Mouse (Mus musculus) MN1 (cell line): Measurements from ENCODE around the gene Emilin1.
A peak's percentile ranks its signal among the peaks of the same experiment; 100 is the strongest.
"Not testable (repeated sequence)": the region's sequence is repeated elsewhere in the genome, so short reads cannot be mapped to it uniquely, and the experiment has no call there.

ENCODE experiments used
- DNase-seq: peaks from one replicate; pipeline ENCODE4 v3.0.0-alpha.2; 2016; ENCODE audit warnings: low spot score

Gene Emilin1

DNA sequence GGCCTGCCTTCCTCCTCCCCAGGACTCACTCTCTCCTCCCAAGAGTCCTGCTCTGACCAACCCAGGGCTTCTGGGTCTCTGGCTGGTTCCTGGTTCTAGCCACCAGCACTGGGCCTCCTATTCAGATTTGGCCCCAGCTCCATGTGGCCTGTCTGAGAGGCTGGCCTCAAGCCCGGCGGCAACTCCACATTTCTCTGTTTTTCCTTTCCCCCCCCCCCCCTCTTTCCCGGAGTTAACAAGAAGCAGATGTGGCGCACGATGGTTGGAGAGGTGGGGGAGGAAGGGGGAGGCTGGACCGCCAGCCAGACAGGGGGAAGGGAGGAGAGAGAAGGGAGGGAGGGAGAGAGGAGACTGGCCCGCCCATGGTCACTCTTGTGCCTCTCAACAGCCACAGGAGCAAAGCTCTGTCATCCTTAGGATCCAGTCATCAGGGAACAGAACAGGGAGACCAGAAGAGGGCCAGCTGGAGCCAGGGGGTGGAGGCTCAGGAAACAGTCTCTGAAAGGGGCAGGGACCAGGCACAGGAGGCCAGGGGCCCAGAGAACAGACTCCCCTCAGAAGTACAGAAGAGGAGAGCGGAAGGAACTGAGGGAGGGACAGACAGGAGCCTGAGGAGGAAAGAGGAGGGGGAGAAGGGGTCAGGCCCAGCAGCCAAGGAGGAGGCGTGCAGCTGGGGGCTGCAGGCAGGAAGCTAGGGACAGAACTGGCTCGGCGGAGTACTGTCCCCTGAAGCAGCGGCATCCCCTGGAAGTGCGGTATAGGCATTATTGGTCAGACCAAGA lies at the start of gene Emilin1:
TSS of gene Emilin1 (plus strand) at position 343 of the 782 bp plus-strand sequence.
- DNase-seq, result peak; percentile 85

DNA sequence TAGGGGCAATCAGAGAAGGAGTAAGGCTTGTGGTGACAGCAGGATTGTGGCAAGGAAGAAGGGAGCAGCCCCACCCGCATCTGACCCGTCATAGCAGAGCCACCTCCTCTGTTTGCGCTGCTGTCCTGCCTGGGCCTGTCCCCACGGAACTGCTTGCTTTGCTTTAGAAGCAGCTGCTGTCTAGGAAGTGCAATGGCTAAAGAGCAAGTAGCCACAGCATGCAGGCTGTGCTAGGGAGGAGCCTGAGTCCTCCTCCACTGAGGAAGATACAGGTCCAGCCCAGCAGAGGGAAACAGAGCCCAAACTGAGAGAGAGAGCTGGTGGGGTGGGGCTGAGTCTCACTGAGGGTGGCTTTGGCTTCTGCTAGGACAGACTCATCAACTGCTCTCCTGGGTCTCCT lies 49.4 kb upstream of the Emilin1 start:
- no peak for DNase-seq

DNA sequence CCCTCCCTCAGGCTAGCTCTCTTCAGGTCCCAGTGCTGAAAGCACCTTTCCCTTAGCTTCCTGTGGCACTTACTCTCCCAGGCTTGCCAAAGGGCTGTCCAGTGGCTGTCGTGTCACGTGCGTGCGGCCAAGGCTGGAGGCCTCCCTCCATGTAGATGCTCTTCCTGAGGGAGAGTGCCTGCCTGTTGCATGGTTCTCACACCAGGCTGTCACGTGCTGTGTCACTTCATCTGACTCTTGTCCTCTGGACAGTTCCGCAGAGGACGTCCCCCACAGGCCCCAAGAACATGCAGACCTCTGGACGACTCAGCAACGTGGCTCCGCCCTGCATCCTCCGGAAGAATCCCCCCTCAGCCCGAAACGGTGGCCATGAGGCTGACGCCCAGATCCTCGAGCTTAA lies 48.9 kb upstream of the Emilin1 start:
- no peak for DNase-seq

DNA sequence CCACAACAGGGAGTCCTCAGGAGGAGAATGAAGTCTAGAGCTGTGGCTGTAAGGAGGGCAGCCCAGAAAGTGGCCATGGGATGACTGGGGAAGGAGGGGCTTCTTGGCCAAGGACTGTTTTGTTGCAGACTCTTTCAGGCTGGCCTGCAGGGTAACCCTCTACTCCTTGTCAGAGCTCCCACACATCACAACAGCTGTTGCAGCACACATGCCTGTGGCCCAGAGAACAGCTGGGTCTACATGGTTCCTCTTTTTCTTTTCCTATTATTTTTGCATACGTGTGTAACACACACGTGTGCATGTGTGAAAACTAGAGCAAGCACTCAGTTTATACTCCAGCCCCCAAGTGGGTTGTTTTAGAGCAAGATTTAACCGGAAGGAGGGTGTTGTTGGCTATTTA lies 46.3 kb upstream of the Emilin1 start:
- no peak for DNase-seq

DNA sequence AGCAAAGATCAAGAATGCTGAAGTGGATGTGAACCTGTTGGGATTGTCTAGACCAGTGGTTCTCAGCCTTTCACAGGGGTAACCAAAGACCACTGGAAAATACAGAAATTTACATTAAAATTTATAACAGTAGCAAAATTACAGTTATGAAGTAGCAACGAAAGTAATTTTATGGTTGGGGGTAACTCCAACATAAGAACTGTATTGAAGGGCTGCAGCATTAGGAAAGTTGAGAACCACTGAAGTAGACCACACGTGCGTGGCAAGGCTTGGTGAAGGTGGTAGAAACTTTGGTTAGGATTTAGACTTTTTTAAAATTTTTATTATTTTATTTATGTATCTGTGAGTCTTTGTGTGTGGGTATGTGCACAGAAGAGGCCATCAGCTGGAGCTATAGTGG lies 45.5 kb upstream of the Emilin1 start, which contains the start of gene Tmem214:
TSS of gene Tmem214 (plus strand) at position 301 of the 400 bp plus-strand sequence.
- no peak for DNase-seq

GRCm38 (mm10) chr5:30868981-30869380 lies 44.2 kb upstream of the Emilin1 start:
- DNase-seq, result no peak

DNA sequence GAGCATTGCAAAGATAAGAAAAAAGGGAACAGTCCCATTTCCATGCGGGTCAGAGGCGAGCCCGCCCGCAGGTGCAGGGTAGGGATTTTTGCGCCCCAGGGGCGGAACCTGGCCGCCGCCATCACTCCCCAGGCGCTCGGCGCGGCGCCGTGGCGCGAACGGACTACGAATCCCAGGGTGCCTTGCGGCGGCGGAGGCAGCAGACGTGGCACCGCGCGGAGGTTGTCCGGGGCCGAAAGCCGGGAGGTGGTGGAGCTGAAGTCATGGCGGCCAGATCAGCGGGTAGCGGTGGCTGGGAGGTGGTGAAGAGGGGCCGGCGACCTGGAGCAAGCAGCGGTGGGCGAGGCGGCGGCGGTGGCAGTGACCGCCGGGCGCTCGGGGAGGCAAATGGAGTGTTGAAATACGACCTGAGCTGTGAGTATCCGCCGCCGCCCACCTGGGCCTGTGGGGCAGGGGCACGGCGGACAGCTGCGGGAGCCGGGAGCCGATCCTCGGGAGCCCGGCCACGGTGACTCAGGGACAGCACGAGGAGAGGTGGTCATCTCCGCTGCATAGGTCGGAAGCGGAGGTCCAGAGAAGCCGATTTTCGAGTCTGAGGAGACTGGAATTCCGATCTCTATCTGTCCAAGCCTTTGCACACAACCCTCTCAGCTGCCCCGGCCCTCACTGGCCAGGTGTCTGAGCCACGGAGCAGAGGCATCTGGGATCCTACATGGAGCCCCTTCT lies 43.6 kb upstream of the Emilin1 start:
- DNase-seq, result peak; percentile 87

DNA sequence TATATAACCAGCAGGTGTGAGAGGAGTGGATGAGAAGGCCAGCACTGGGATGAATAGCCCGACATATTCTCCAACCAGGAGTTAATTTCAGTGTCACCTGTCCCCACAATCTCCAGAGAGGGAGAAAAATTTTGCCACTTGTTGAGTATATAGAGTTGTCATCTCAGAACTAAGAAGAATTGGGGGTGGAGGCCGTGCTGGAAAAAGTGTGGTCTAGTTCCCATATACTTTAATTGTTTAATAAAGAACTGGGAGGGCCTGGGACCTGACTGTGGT lies 43.1 kb upstream of the Emilin1 start:
- no peak for DNase-seq

GRCm38 (mm10) chr5:30872574-30872973 lies 40.6 kb upstream of the Emilin1 start:
- no peak for DNase-seq

- no peak for DNase-seq
Measured at GRCm38 (mm10) chr5:30874365-30874764, 38.8 kb upstream of the Emilin1 start.

DNA sequence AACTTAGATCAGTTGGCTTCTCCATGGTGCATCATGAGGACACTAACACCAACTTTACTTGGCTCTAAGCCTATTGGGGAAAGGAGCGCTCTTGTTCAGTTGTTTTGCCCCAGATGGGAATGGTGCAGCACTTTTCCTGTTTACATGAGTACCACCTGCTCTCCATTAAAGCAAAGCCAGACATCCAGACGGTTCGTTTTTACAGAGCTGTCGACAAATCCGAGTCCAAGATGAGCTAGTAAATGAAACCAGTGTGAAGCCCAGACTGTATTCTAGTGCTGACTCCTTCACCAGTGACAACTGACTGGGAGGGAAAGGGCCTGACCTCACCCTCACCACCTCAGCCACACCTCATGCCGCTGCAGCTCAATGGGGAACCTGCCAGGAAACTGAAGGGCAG lies 34.6 kb upstream of the Emilin1 start:
- DNase-seq, result no peak

GRCm38 (mm10) chr5:30879347-30879943 lies 33.8 kb upstream of the Emilin1 start:
- DNase-seq, result no peak

- DNase-seq, result not testable (repeated sequence)
Measured at GRCm38 (mm10) chr5:30881839-30882238, 31.4 kb upstream of the Emilin1 start.

GRCm38 (mm10) chr5:30886209-30886608 lies 27.0 kb upstream of the Emilin1 start:
- DNase-seq, result no peak

DNA sequence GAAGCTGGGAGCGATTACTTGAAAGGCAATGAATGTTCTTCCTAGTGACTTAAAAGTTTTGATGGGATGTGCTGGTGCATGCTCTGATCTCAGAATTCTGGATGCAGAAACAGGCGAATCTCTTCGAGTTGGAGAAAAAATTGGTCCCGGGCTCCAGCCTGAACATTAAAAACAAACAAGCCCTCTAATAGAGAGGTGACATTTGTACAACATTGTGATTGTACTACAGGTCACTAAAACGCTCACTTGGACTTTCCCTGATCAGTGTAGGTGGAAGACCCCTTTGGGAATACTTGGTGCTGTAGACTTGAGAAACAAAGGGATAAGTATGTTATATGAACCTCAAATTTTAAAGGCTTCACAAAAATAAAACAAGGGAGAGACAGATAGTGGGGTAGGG lies 26.5 kb upstream of the Emilin1 start:
- DNase-seq, result no peak

DNA sequence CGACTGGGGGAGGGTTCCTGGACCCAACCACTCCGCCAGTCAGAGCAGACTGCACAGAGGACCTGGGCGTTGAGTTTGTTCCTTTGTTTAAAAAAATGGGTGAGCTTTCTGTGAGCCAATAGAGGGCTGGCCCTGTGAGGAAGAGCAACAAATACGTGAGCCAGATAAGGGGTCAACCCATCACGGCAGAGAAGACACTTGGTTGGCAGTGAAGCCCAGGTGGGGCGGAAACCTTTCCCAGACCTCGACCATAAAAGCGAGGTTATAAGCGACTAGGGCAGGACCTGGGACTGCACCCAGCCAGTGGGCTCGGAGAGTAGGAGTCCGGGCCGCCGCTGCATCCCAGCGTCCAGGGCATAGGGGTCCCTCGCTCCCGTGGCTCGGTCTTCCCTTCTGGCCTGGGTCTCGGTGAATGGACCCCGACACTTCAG lies 25.9 kb upstream of the Emilin1 start:
- DNase-seq, result peak; percentile 79

- DNase-seq, result peak; percentile 97
Measured at GRCm38 (mm10) chr5:30887858-30888336, 25.3 kb upstream of the Emilin1 start.

- DNase-seq, result peak; percentile 93
Measured at GRCm38 (mm10) chr5:30888337-30889087, 24.7 kb upstream of the Emilin1 start, which contains the start of gene Agbl5. Gene Agbl5 (plus strand): TSS chr5:30888694.

DNA sequence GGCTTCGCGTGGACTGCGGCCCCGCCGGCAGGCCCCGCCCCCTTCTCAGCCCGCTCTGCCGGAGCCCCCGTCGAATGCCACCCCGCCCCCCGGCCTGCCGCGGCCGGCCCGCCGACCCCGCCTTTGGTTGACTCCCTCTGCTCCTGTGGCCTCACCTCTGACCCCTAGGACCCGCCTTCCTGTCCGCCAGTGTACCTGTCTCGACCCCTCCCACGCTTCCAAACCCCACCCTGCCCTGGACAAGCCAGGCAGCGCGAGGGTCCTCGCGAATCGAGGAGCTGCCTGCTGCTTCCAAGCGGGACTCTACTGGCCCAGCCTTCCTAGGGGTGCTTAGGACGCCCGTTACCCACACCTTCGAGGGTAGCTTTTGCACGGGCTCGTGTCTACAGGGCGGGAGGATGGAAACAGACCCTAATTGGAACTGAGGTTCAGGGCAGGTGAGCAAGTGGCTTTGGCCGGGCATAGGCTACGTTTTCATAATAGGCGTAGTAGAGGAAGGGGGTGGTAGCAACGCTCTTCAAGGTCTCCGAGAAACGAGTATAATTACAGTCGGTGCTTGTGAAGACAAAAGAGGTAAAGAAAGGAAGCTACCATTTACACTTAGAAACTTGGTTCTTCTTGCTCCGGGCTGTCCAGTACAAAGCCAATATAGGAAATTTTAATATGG lies 24.0 kb upstream of the Emilin1 start:
- no peak for DNase-seq

GRCm38 (mm10) chr5:30890375-30890774 lies 22.8 kb upstream of the Emilin1 start:
- no peak for DNase-seq

- DNase-seq, result no peak
Measured at GRCm38 (mm10) chr5:30901860-30902259, 11.3 kb upstream of the Emilin1 start.
